Mouse (Mus musculus) bone marrow macrophage, adult 2 months (primary cell): Measurements from ENCODE around the gene Slc9a3r2.

Source experiments
- CTCF ChIP-seq: IDR thresholded peaks from 2 replicates; pipeline ENCODE4 v1.5.1; 2012; ENCODE audit warnings: low read depth, mild to moderate bottlenecking, low read length, moderate library complexity
- POLR2A ChIP-seq: IDR thresholded peaks from 2 replicates; pipeline ENCODE4 v1.6.1; 2012; ENCODE audit warnings: mild to moderate bottlenecking, low read depth, low read length, borderline replicate concordance

DNA sequence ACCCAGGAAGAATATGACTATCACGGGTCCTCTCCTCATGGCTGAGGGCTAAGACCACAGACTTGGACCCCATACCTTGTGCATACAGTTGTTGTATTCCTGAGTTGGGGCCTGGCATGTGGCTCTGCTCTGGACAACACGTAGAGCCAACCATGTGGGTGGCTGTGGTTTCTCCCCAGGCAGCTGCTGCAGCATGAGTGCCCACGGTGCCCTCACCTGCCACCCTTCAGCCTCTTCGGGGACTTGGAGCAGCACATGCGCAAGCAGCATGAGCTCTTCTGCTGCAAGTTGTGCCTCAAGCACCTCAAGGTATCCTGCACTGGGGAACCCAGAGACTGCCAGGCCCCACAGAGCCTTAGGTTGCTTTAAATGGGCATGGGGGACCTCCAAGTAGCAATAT lies 26.8 kb upstream of the Slc9a3r2 start:
- no peak for TF ChIP-seq CTCF
- TF ChIP-seq POLR2A: no peak
